Mouse (Mus musculus): Measurements from ENCODE around the gene Cysrt1.

Cysrt1 gene

DNA sequence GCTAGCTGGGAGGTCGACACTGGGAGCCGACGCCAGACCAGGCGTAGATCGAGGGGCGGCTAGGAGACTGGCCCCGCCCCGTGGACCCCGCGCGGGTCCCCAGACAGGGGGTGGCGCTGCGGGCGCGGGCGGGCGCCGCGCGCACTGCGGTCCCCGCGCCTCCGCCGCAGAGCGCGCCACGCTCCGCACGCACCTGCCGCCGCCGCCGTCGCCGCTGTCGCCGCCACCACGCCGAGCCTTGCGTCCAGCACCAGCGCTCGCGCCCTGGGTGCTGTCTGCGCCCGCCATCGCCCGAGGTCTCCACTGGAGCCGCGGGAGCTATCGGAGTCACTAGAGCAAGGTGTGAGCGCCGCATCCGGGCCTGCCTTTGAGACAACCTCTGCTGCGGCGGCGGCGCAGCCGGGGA is at the start of gene Cysrt1, which contains the start of gene Rnf208:
Cysrt1 (minus strand) TSS at position 352 of the 406 bp plus-strand sequence.
Rnf208 (plus strand) TSS at position 155 of the 406 bp plus-strand sequence.
- in situ Hi-C loops (cut with MboI): no loop called here

DNA sequence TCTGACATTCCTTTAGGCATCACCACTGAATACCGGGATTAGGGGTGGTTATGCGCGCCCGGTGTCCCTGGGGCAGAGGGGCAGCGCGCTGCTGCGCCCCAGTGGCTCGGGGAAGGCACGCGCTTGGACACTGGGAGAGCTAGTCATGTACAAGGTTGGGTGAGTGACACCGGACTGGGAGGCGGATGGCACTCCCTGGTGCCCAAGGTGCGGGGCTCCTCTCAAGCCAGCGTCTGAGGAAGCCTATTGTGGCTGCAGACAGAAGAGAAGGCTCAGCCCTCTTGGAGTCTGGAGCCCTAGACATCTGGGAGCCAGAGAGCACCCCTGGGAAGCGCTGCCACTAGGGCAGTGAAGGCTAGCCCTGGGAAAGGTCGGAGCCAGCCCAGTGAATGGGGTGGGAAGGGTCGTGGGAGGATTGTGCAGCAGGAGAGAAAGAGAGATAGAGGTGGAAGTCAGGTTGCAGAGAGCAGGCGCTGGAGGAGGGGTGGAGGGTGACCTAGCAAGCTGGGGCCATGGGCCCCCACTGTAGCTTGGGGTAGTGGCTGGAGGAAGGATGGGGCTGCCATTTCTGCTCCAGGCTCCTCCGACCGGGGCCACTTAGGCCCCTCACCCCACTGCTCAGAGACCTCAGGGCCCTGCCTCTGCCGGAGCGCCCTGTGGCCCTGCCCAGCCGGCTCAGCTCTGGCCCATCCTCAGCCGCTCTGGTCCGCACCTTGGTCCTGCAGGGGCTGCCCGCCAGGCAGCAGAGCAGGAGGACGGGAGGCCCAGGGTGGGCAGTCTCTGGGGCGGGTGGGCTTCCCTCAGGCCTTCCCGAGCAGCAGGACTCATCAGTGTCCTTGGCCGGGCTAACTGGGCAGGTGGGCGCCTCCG is 49.2 kb upstream of the Cysrt1 start:
- in situ Hi-C loops (cut with MboI): no loop called here

DNA sequence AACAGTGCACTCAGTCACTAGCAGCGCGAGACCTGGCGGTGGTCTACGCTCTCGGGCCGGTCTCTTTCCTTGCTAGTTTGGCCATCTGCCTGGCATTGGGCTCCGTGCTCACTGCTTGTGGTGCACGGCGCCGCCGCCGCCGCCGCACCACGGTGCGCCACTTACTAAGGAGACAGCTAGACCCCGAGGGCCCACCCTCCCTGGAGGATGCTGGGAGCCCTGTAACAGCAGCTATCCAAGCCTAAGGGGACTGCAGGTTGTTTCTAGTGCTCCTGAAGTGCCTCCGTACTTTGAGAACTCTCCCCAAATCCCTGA is 48.5 kb upstream of the Cysrt1 start:
- in situ Hi-C loops (cut with MboI): no loop called here

DNA sequence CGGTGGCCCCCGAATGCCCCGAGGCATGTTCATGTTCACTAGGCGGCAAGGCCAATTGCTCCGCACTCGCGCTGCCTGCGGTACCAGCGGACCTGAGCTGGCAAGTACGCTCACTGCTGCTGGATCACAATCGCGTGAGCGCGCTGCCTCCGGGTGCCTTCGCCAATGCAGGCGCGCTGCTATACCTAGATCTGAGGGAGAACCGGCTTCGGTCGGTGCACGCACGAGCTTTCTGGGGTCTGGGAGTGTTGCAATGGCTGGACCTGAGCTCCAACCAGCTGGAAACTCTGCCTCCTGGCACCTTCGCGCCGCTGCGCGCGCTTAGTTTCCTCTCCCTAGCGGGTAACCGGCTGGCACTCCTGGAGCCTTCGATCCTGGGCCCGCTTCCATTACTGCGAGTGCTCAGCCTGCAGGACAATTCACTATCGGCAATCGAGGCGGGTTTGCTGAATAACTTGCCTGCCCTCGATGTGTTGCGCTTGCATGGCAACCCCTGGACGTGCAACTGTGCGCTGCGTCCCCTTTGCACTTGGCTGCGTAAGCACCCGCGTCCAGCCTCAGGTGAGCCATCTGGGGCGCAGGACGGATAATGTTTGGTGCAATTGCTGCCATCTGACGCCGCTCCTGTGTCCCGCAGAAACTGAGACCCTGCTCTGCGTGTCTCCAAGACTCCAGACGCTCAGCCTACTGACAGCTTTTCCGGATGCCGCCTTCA is 48.0 kb upstream of the Cysrt1 start:
- in situ Hi-C loops (cut with MboI): no loop called here

DNA sequence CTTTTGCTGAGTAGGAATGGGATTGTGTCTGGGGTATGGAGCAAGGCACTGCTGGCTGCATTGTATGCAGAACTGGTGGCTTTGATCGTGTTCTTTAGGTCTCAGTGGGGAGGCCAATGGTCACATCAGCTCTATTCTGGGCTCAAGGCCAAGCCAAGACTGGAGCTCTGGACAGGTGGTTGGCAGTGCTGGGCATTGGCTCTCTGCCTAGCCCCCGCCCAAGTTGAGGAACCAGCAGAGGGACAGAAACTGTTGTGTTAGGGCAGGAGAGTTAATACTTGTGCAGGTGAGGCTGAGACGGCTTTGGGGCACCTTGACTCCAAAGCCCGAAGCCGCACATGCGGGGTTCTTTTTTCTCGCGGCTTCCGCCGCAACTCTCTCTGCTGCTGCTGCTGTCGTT is 47.4 kb upstream of the Cysrt1 start, which contains the start of gene Lrrc26:
Lrrc26 (plus strand) TSS at position 265 of the 400 bp plus-strand sequence.
- in situ Hi-C loops (cut with MboI): no loop called here

DNA sequence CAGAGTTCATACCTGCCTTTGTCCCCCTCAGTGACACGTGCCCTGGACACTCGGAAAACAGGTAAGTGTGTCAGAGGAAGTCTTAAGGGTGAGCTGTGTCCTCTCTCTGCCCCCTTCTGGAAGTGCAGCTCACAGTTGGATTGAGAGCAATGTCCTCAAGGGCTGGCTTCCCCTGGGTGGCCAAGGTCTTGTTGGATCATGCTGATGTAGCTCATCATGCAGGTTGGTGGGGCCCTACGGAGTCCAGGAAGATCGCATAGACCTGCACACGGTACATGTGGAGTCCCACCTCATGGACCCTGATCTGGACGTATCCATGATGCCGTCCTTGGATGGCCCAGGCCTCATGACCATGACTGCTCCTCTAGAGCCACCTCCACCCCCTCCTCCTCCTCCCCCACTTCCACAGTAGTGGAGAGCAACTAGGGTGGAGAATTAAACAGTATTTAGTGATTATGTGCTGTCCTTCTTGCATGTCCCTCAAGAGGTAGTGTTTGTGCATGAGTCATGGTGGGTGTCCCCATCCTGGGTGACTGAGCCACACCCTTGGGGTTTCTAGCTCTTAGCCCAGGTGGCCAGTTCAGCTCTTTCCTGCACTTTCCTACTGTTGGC is 46.6 kb upstream of the Cysrt1 start:
- in situ Hi-C loops (cut with MboI): no loop called here

DNA sequence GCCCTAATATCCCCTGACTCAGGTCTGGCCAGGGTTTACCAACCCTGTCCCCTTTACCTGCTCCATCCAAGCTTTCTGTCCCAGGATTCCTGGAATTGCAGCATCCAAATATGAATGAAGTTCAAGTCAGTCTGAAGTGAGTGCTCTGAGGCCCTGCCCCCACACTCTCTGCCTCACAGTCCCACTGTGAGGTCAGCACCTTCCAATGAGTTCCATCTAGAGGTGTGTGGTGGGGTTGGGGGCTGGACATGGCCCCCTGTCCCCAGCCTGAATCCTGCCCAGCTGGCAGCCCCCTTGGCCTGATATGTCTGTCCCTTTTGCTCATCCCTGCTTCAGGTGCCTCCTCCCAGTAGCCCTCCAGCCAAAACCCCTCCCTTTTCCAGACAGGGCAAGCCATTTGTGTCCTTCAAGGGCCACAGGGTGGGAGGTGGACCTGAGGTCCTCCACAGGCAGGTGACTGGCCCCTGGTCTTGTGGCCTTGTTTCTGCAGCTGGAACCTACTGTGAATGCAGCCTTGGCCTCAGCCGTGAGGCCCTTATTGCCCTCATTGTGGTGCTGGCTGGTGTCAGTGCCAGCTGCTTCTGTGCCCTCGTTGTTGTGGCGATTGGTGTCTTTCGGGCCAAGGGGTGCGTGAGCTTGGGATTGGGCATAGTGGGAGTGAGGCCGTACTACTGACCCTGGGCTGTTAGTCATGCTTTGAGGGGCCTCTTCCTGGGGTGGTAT is 45.8 kb upstream of the Cysrt1 start, which contains the start of gene Tmem210:
Tmem210 (plus strand) TSS at position 219 of the 723 bp plus-strand sequence.
- in situ Hi-C loops (cut with MboI): no loop called here

DNA sequence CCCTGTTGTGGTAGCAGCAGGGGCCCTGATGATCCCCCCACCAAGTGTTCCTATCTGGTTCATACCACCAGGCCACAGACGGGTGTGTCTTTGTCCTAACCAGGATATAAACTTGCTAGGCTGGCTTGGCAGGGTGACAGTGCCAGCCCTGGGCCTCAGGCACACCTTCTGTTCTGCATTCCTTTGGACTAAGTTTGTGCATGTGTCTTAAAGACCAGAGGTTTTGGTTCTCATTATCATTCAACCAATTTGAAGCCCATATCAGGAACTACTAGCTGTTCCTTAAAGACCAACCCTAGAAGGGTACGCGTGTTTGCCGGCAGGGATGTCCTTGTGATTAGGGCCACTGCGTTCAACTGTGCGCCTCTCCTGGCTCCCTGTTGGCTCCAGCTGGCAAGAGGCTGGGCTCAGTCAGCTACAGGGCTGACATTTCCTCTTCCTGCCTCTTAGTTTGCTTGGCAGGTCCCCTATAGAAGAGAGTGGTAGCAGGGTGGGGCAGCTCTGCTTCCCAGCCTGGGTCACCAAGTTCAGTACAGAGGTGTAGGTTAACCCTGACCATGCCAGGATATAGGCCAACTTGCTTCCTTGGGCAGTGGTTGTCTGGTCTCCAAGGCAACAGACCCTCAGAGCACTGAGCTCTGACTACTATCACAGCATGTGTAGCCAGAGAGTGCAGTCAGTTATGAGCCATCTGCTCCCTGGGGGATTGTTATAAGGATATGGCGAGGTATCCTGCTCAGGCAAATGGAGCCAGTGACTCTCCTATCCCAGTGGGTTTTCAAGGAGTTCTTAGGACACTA is 44.8 kb upstream of the Cysrt1 start:
- in situ Hi-C loops (cut with MboI): no loop called here

DNA sequence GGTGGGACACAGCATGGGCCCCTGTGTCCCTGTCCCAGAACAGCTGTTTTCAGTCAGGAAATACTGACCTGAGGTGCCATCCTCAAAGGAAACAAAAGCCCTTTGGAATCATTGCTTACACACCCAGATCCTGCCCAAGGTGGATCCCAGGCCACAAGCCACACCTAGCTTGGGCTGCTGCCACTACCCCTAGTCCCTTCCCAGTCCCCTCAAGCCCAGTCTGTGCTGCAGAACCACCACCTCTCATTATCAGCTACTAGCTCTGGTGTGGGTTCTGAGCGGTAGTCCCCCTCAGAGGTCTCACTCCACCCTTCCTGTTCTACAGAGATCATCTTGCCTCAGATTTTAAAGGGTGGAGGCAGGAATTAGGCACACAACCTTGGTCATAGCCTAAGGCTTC is 44.1 kb upstream of the Cysrt1 start:
- in situ Hi-C loops (cut with MboI): no loop called here

DNA sequence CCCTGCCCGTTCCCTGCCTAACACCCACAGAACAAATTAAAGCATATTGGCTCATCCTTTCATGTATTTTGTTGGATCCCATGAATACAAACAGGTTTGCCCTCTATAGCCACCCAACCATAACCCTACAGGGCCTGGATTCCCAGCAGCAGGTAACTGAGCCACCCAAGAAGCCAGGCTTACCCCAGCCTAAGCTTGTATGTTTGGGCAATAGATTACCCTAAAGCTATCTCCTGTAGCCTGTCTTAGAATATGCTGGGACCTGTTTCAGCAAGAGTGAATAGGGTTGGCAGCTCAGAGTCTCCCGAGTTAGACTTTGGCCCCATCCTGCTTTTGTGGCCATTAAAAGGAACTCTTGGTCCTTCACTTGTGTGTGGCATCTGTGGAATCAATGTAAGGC is 43.3 kb upstream of the Cysrt1 start:
- in situ Hi-C loops (cut with MboI): no loop called here

DNA sequence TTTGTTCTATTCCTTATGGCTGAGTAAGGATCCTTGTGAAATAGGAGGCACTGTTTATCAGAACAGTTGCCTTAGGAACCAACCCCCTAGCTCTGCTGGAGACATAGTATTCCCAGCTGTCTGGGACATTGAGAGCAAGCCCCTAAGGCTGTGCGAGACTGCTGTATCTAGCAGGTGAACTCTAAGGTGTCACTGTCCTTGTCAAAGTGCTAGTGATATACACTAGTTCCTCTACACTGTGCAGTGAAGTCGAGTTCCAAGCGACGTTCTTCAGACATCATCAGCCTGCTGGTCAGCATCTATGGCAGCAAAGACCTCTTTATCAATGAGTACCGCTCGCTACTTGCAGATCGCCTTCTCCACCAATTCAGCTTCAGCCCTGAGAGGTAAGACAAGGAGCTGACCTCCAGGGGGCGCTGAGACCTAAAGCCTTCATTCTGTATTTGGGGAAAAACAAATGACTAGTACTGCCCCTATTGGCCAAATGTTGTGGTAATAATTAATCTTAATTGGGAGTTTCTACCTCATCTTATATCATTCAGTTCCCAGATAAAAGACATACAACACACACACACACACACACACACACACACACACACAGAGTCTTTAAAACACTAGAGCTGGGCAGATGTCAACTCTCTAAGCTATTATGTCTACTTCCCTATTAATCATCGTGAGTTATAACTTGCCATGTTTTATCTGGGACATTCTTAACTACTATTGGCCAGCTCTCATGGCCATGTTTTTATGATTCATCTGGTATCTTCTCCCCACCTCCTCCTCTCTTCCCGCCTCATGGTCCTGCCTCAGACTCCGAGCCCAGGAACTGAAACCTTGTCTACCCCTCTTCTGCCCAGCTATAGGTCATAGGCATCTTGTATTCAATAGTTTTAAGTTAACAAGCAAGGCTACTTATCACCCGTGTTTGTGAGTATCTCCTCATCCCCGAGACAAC is 37.0 kb upstream of the Cysrt1 start:
- in situ Hi-C loops (cut with MboI): no loop called here

DNA sequence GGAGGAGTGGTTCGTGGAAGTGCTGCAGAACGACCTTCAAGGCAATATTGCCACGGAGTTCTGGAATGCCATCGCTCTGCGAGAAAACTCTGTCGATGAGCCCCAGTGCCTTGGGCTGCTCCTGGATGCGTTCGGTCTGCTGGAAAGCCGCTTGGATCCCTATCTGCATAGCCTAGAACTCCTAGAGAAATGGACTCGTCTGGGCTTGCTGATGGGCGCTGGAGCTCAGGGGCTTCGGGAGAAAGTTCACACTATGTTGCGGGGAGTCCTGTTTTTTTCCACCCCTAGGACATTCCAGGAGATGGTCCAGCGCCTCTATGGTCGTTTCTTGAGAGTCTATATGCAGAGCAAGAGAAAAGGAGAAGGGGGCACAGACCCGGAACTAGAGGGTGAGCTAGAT is 30.8 kb upstream of the Cysrt1 start:
- in situ Hi-C loops (cut with MboI): no loop called here

DNA sequence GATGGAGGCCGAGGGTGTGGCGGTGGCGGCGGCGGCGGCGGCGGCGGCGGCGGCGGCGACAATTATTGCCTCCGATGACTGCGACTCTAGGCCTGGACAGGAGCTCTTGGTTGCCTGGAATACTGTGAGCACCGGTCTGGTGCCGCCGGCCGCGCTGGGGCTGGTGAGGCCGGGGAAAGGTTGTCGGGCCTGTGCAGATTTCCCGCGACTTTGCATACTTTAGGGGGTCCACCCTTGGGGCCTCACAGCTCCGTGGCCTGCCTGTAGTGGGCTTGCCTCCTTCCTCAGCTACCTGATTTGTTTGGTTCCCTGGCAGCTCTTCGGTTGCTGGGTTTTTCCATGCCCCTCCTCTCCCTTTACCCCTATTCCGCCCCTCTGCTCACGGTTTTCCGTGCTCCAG is 30.3 kb upstream of the Cysrt1 start:
- in situ Hi-C loops (cut with MboI): no loop called here

DNA sequence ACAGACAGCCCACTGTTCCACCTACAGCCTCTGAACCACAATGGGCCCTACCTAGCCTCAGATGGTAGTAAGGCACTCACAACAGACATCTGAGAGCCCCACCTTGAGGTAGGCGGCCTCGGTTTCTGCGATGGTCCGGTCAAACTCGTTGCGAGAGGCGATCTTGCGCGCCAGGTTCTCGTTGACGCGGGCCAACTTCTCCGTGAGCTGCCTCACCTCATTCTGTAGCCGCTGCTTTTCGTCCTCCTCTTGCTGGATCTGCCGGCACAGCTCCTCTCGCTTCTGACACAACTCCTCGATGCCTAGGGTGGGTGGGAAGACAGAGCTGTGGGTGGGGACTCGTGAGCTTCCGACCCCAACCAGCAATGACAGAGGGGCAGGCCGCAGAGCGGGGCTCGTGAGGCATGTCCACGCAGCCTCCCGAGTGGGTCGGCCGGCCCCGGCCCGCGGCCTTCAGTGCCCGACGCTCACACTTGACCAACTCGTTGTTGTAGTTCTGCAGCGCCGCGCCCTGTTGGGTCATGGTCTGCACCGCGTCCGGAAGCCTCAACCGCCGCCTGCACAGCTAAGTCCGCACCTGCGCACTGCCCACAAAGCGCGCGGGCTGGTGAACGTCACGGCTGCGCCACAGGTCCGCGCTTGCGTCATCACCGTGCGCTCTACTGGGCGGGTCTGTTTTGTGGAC is 29.7 kb upstream of the Cysrt1 start, which contains the start of the genes Ssna1 and Anapc2:
Ssna1 (minus strand) TSS at position 612 of the 685 bp plus-strand sequence.
Anapc2 (plus strand) TSS at position 652 of the 685 bp plus-strand sequence.
- in situ Hi-C loops (cut with MboI): no loop called here

DNA sequence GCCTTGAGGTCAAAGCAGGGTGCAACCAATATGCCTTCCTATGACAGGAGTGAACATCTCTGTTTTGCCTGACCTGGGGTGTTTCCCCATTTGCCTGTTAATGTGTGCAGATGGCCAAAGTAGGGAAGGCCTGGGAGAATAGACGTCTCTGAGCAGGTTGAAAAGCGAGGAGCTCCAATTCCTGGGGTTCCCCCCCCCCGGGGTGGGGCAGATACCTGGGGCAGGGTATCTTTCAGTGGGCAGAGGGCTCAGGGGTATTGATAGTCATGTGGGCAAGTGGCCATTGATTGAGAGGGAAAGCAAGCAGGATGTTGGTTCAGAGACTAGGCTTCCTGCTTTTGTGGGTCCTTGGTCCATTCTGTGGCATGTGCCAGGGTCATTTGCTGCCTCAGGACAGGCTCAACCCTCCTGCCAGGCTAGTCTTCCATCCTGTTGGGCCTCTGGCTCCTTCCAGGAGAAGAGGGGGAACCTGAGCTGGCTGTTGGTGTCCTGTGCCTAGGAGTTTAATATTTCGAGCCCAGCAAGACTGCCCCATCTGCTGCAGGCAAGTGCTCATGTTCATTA is 25.6 kb upstream of the Cysrt1 start:
- in situ Hi-C loops (cut with MboI): no loop called here

DNA sequence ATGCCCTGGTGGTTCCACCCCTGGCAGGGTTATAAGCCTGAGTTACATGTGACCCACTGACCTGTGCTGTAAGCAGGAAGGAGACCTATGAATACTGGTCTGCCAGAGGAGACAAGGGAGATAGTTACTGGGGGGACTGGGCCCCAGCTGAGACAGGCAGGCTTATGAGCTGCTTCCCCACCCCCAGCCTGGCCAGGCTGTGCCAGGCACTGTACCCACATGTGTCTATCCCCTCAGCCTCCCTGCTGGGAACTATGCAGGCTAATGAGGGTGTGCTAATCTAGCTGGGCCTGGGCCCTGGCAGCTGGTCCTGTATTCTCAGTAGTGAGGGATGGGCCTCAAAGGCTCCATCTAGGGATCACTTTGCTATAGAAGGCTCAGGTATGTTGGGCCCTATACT is 25.0 kb upstream of the Cysrt1 start:
- in situ Hi-C loops (cut with MboI): no loop called here

DNA sequence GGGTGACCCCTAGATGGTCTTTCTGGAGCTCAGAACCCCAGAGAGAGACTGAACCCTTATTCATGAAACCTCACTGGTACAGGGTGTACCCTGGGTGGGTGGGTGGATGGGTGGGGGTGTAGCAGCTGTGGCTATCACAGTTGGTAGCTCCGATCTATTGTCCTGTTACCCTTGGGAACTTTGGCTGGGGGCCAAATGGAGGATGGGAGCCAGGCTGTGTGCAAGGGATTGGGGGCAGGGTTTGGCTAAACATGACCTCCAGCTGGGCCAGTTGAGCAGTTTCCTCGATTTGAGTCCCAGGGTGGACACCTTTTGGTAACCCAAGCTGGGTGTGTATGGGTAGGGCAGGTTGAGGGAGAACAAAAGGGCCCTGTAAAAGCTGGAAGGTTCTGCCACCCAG is 24.5 kb upstream of the Cysrt1 start:
- in situ Hi-C loops (cut with MboI): no loop called here

DNA sequence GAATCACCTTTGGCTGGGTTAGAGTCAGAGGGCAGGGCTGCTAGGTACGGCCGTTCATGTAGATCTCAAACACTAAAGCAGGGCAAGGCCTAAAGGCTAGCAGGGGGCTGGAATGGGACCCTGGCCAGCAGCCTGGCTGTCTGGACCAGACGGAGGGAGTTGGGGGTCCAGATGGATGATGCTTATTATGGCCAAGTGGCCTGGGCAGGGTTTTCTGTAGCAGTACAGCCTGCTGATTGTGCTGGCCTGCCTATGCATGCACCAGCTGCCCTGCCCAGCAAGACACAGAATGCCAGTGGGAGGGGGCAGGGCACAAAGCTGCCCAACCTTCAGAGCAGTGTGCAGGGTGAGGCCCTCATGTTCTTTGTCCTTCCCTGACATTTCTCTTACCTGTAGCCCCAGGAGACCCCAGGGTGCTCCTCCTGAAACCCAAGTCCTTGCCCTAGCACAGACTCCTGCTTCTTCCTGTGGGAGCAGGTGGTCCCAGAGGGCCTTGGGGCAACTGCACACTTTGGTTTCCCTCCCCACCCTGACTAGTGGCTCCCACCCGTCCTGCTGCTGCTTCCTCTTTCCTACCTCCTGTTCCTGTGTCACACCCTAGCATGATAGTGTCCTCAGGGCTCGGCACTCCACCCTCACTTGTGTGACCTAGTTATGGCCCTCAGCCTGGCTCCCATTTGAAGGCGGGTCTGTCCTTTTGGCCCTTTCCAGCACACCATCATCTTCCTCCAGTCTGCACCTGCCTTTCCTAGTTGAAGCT is 23.8 kb upstream of the Cysrt1 start:
- in situ Hi-C loops (cut with MboI): no loop called here

All from mature B cell (primary cell).